Mouse (Mus musculus): ENCODE measurements at regions not wholly inside any gene's neighbourhood (a gene's known extent, or its start where the extent isn't known, plus 50 kb on each side); places are given as distances from the start of the nearest gene placed in this dataset.

- TF ChIP-seq CTCF (IDR thresholded peaks at IDR 0.05; ENCODE audit: low read depth, low read length) (no peak), POLR2A (IDR thresholded peaks at IDR 0.05; ENCODE audit: insufficient read depth, low read length) (no peak), EP300 (IDR thresholded peaks at IDR 0.05; ENCODE audit: insufficient read depth, low read depth, low read length) (no peak)
- Histone ChIP-seq H3K4me1 (ENCODE audit: control insufficient read depth, insufficient read depth, low read length) (no peaks in the 10 kb centered on the region), H3K9me3 (replicated peaks; ENCODE audit: control insufficient read depth, insufficient read depth, low read length, poor library complexity, severe bottlenecking) (no peaks in the 10 kb centered on the region)
Observed at GRCm38 (mm10) chr4:152662439-152662838, 184.8 kb upstream of the Kcnab2 start.

GRCm38 (mm10) chr4:152650198-152650597 lies 172.5 kb upstream of the Kcnab2 start:
- H3K4me3 ChIP-seq (ENCODE audit: low read depth, low read length), result no peak overlapping the region
- no peaks in the 10 kb centered on the region for H3K4me1 ChIP-seq (ENCODE audit: control insufficient read depth, insufficient read depth, low read length)
- H3K9me3 ChIP-seq (replicated peaks; ENCODE audit: control insufficient read depth, insufficient read depth, low read length, poor library complexity, severe bottlenecking), result no peaks in the 10 kb centered on the region
- no peaks in the 10 kb centered on the region for H3K27me3 ChIP-seq (ENCODE audit: control insufficient read depth, insufficient read depth, low read length, poor library complexity, severe bottlenecking)
- no peak for TF ChIP-seq CTCF (IDR thresholded peaks at IDR 0.05; ENCODE audit: low read depth, low read length)
- H3K27ac ChIP-seq (ENCODE audit: insufficient read depth, low read length), result no peak overlapping the region
- H3K9ac ChIP-seq (ENCODE audit: low read depth, poor library complexity, severe bottlenecking), result no peak overlapping the region
- H3K36me3 ChIP-seq (ENCODE audit: control insufficient read depth, insufficient read depth, low read length, poor library complexity, severe bottlenecking), result no peaks in the 10 kb centered on the region

More at GRCm38 (mm10) chr4:152662439-152662838, 184.8 kb upstream of the Kcnab2 start:
- Histone ChIP-seq H3K27me3 (ENCODE audit: control insufficient read depth, insufficient read depth, low read length, poor library complexity, severe bottlenecking) (no peaks in the 10 kb centered on the region), H3K36me3 (ENCODE audit: control insufficient read depth, insufficient read depth, low read length, poor library complexity, severe bottlenecking) (no peaks in the 10 kb centered on the region), H3K4me3 (ENCODE audit: low read depth, low read length) (no peak overlapping the region), H3K27ac (ENCODE audit: insufficient read depth, low read length) (no peak overlapping the region), H3K9ac (ENCODE audit: low read depth, poor library complexity, severe bottlenecking) (no peak overlapping the region)

GRCm38 (mm10) chr4:152647620-152648019 lies 169.9 kb upstream of the Kcnab2 start:
- Histone ChIP-seq H3K27ac (ENCODE audit: insufficient read depth, low read length) (no peak overlapping the region), H3K36me3 (ENCODE audit: control insufficient read depth, insufficient read depth, low read length, poor library complexity, severe bottlenecking) (no peaks in the 10 kb centered on the region), H3K9ac (ENCODE audit: low read depth, poor library complexity, severe bottlenecking) (no peak overlapping the region), H3K4me3 (ENCODE audit: low read depth, low read length) (no peak overlapping the region), H3K27me3 (ENCODE audit: control insufficient read depth, insufficient read depth, low read length, poor library complexity, severe bottlenecking) (no peaks in the 10 kb centered on the region), H3K9me3 (replicated peaks; ENCODE audit: control insufficient read depth, insufficient read depth, low read length, poor library complexity, severe bottlenecking) (no peaks in the 10 kb centered on the region), H3K4me1 (ENCODE audit: control insufficient read depth, insufficient read depth, low read length) (no peaks in the 10 kb centered on the region)
- TF ChIP-seq EP300 (IDR thresholded peaks at IDR 0.05; ENCODE audit: insufficient read depth, low read depth, low read length) (no peak), POLR2A (IDR thresholded peaks at IDR 0.05; ENCODE audit: insufficient read depth, low read length) (no peak), CTCF (IDR thresholded peaks at IDR 0.05; ENCODE audit: low read depth, low read length) (peak; percentile 85)

- H3K36me3 ChIP-seq (ENCODE audit: control insufficient read depth, insufficient read depth, low read length, poor library complexity, severe bottlenecking), result no peaks in the 10 kb centered on the region
- H3K4me3 ChIP-seq (ENCODE audit: low read depth, low read length), result no peak overlapping the region
Observed at GRCm38 (mm10) chr4:152647084-152647483, 169.4 kb upstream of the Kcnab2 start.

GRCm38 (mm10) chr4:152637088-152637487 lies 159.4 kb upstream of the Kcnab2 start:
- Histone ChIP-seq H3K36me3 (ENCODE audit: control insufficient read depth, insufficient read depth, low read length, poor library complexity, severe bottlenecking) (no peaks in the 10 kb centered on the region), H3K27ac (ENCODE audit: insufficient read depth, low read length) (no peak overlapping the region), H3K4me1 (ENCODE audit: control insufficient read depth, insufficient read depth, low read length) (no peaks in the 10 kb centered on the region), H3K27me3 (ENCODE audit: control insufficient read depth, insufficient read depth, low read length, poor library complexity, severe bottlenecking) (no peaks in the 10 kb centered on the region), H3K9me3 (replicated peaks; ENCODE audit: control insufficient read depth, insufficient read depth, low read length, poor library complexity, severe bottlenecking) (no peaks in the 10 kb centered on the region), H3K9ac (ENCODE audit: low read depth, poor library complexity, severe bottlenecking) (no peak overlapping the region), H3K4me3 (ENCODE audit: low read depth, low read length) (no peak overlapping the region)
- no peak for TF ChIP-seq EP300 (IDR thresholded peaks at IDR 0.05; ENCODE audit: insufficient read depth, low read depth, low read length)
- TF ChIP-seq POLR2A (IDR thresholded peaks at IDR 0.05; ENCODE audit: insufficient read depth, low read length), result no peak
- no peak for TF ChIP-seq CTCF (IDR thresholded peaks at IDR 0.05; ENCODE audit: low read depth, low read length)

More at GRCm38 (mm10) chr4:152647084-152647483, 169.4 kb upstream of the Kcnab2 start:
- Histone ChIP-seq H3K9me3 (replicated peaks; ENCODE audit: control insufficient read depth, insufficient read depth, low read length, poor library complexity, severe bottlenecking) (no peaks in the 10 kb centered on the region), H3K27ac (ENCODE audit: insufficient read depth, low read length) (no peak overlapping the region), H3K9ac (ENCODE audit: low read depth, poor library complexity, severe bottlenecking) (no peak overlapping the region), H3K27me3 (ENCODE audit: control insufficient read depth, insufficient read depth, low read length, poor library complexity, severe bottlenecking) (no peaks in the 10 kb centered on the region), H3K4me1 (ENCODE audit: control insufficient read depth, insufficient read depth, low read length) (no peaks in the 10 kb centered on the region)
- TF ChIP-seq EP300 (IDR thresholded peaks at IDR 0.05; ENCODE audit: insufficient read depth, low read depth, low read length) (no peak), POLR2A (IDR thresholded peaks at IDR 0.05; ENCODE audit: insufficient read depth, low read length) (no peak)

GRCm38 (mm10) chr4:152633896-152634295 lies 156.2 kb upstream of the Kcnab2 start:
- Histone ChIP-seq H3K36me3 (ENCODE audit: control insufficient read depth, insufficient read depth, low read length, poor library complexity, severe bottlenecking) (no peaks in the 10 kb centered on the region), H3K27ac (ENCODE audit: insufficient read depth, low read length) (no peak overlapping the region)
- TF ChIP-seq CTCF (IDR thresholded peaks at IDR 0.05; ENCODE audit: low read depth, low read length), result no peak
- no peak for TF ChIP-seq EP300 (IDR thresholded peaks at IDR 0.05; ENCODE audit: insufficient read depth, low read depth, low read length)
- no peak for TF ChIP-seq POLR2A (IDR thresholded peaks at IDR 0.05; ENCODE audit: insufficient read depth, low read length)

More at GRCm38 (mm10) chr4:152633896-152634295, 156.2 kb upstream of the Kcnab2 start:
- Histone ChIP-seq H3K27me3 (ENCODE audit: control insufficient read depth, insufficient read depth, low read length, poor library complexity, severe bottlenecking) (no peaks in the 10 kb centered on the region), H3K9ac (ENCODE audit: low read depth, poor library complexity, severe bottlenecking) (no peak overlapping the region), H3K4me1 (ENCODE audit: control insufficient read depth, insufficient read depth, low read length) (no peaks in the 10 kb centered on the region), H3K4me3 (ENCODE audit: low read depth, low read length) (no peak overlapping the region), H3K9me3 (replicated peaks; ENCODE audit: control insufficient read depth, insufficient read depth, low read length, poor library complexity, severe bottlenecking) (no peaks in the 10 kb centered on the region)

Data from ES-Bruce4 (cell line).